Mouse (Mus musculus) erythroid progenitor cell, adult 5-6 weeks (primary cell): ENCODE measurements around the gene Hs3st1. TPM values are rescaled to one million over a fixed set of nuclear protein-coding genes. Genes with fewer than 3 reads are reported as not detected.

Experiments used
- ATAC-seq: replicated peaks from 2 replicates; pipeline ENCODE4 v1.8.0; 2016; ENCODE audit warnings: moderate number of reproducible peaks, mild to moderate bottlenecking, moderate TSS enrichment, inconsistent platforms; ENCODE audit not compliant: poor library complexity, low FRiP score, severe bottlenecking
- total RNA-seq, 2 experiments: library from RNA; stranded (forward) in 1 of 2; stranded (reverse) in 1 of 2; fragments of 150-400 nt in 1 of 2; fragments of 186-747, 209-891 nt in 1 of 2; gene quantifications; 2 replicates each; pipeline versions ENCODE4 v1.2.3 to v1.2.4; 2015 to 2017; ENCODE audit warnings: low replicate concordance in 2 of 2

The Hs3st1 gene
- total RNA-seq, 2 experiments from 2014 or later = 0.45 TPM; not detected in 1

DNA sequence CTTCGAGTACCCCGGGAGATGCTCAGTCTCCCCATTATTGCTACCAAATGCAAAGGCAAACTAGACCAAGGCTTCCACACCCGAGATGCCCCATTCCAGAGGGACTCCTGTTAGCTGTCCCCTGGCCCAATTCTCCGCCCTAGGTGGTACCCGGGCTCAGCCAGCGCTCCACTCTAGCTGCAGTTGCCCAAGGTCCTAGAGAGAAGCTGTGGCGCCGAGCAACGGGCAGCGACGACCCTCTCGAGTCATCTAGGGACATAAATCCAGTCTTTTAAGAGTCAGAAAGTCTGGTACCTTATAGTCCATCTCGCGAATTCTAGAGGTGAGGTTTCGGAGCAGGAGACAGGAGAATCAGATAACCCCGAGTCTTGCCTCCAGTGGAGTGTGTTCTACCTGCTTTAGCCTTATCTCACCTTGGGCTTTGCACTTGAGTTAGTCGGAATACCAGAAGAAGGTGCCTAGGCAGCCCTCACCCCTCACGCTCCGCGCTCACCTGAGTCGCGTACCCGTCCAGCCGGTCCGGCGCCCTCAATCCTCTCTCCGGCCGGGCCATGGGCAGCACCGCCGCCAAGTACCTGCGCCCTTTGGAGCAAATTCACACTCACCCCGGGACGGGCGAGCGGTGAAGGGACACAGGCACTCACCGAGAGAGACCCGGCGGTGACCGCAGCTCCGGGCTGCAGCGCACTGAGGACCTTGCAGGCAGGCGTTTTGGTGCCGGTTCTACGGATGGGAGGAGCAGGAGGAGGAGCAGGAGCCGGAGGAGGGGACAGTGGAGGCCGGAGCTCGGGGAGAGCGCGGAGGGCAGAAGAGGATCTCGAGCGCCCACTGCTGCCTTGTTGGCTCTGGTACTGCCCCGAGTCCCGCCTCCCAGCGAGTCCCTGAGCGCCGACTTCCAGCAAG, 111.1 kb downstream of the Hs3st1 start:
- no peak for ATAC-seq

DNA sequence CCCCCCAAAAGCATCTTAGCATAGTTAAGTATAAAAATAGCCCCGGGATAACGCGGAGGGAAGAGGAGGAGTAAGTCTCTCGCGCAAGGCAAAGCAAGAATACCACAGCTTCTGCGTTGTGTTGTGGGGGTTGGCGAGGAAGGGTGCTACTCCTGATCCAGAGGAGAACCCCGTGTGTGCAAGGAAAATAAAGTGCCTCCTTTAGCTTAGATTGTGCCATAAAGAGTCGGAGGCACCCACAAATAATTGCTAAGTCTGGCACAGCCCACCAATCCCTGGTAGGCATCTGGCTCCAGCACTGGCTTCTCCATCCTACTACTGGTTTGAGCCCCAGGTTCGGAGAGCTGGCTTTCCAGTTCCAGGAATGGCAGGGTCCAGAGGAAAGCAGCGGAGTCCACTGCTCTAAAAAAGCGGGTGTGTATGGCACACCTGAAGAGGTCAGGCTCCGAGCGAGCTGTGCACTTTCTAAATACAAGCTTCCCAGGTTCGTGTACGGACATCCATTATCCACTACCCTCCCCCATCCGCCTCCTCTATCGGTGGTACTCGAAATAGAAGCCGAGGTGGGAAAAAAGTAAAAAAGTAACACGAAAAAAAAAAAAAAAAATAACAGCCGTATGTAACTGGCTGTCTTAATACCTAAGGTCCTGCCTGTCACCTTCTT, 111.9 kb downstream of the Hs3st1 start:
- no peak for ATAC-seq

DNA sequence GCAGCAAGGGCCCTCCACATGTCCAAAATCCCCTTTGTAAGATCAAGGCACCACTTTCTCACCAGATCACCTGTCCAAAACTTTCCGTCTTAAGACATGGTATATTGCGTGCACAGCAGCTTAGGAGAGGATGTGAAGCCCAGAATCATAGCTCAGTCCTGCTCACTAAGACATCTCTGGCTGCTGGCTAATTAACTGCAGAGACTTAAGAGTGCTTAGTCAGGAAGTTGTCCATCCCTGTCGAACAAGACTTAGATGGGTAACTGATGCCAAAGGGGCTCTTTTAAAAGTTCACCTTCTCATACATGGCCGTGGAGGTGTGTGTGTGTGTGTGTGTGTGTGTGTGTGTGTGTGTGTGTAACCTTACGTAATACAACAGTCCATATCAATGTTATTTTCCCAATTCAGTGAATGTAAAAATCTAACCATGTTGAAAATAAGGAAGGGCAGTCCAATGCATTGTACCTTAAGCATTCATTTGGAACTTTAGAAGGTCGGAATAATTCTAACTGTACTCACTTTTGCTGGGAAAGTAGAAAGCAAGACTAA, 113.0 kb downstream of the Hs3st1 start:
- ATAC-seq = no peak

DNA sequence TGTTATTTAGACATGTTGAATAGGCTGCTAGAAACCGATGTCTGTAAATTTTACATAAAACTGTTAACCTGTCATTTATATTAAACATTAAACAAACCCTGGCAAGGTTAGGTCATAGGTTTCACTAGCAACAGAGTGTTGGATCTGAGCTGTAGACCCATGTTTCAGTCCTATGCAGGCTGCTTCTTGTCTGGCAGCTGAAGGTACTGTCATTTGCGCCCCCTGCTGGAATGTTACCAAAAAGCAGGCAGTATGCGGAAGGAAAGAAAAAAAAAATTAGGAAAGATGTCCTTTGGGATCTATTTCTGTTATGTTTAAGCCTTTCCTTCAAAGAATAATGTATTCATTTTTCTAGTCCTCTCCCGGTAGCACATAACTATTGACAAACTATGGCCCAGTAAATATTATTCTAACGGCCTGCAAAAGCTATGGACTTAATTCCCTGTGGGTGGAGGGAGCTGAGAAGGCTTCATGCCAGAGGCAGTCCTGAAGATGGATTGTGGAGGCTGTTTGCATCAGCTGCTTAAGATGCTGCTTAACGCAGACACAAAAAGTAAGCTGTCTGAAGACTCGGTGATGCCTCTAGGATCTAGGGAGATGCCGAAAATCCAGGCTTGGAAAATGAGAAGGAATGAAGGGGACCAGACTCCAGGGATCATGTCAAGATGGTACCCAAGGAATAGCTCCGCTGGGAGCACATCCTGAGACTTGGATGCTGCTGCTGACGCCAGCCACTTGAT, 115.7 kb downstream of the Hs3st1 start:
- ATAC-seq = no peak

DNA sequence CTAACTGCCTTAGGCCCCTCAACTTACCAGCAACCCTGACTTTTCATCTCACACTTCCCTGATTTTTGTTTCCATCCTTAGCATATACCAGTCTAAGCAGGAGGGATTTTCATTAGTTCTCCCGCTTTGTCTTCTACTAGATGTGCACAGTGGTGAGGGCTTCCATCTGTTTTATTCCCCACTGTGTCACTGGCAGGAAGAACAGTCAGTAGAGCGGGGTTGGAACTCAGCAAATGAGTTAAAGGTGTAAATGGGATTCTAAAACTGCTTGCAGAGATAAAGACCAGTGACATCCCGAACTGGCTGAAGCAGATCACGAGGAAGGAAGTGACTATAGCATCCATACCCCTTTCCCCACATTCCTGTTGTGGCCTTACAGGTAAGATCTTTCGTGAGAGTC, 116.3 kb downstream of the Hs3st1 start:
- ATAC-seq = no peak

DNA sequence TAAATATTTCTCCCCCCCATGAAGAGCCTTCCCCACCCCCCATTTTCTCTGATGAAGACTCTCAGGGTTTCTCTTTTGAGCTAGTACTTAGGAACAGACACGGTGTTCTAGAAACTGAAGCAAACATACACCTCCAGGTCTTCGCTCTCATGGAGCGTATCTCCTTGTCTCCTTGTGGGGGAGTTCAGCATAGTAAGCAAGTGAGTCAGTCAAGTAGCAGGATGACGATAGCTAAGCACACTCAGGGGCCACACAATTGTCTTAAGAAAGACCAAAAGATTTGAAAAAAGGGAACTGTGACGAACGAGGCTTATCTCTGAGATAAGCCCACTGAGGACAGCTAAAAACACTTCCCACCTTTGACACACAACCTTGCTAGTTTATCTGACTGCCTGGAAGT, 117.4 kb downstream of the Hs3st1 start:
- ATAC-seq = no peak

DNA sequence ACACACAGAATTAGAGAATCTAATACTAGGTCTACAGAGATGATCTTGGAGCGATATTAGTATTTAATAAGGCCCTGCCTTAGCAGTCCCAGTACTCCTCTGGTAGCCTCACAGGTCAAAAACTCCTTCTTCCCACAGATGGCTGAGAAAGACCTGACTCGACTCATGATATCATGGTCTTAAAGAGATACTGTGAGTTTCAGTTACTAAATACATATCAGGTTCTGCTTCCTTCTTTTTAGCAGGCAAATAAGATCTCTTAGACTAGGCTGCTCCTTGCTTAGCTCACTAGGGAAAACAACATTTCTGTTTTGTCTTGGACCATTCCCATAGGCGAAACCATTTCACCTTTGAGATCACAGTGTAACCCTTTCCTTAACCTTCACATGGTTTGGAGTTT, 119.2 kb downstream of the Hs3st1 start:
- no peak for ATAC-seq

DNA sequence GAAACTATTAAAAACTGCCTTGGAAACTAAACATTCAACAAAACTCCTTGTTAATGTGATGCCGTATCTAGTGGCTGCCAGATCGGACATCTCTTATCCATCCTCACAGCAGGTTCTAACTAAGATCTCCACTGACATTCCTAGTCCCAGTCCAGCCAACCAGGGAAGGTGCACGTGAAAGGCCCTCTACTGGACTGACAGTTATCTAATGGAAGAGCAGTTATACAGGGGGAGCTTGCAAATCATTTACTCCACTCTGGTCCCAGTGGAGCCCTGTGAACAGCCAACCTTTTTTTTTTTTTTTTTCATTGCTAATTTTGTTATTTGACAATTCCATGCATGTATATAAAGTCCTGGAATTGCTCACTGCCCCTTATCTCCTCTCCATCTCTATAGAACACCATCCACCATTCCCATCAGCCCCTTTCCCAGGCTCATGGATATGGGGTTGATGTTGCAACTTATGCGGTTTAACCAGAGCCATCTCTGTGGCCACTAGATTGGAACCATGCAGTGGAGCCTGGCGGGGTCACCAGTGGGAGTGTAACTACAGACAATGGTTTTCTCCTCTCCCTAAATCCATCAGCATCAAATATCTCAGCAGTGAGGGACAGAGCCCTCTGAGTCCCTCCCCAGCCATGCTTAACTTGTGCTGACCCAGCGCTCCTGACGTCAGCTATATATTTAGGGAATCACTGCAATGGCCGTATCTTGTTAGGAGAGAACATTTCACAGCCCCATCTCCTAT, 120.8 kb downstream of the Hs3st1 start:
- ATAC-seq = no peak

DNA sequence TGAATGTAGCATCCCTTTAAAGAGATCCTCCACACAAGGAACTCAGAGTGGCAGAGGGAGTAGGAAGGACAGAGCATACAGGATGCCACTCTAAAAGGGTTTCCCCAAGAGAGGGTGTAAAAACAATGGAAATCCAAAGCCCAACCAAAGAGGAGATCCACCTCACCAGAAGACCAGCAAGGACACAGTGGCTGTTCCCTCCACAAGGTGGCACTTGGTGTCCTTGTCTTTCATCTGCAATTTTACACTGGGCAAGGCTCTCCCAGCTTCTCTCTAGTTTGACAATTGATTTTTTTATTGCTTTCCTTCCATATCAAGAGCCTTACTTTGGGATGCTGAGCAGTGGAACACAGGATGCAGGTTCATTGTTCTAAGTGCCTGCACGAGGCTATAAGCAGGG, 122.1 kb downstream of the Hs3st1 start:
- ATAC-seq = no peak

DNA sequence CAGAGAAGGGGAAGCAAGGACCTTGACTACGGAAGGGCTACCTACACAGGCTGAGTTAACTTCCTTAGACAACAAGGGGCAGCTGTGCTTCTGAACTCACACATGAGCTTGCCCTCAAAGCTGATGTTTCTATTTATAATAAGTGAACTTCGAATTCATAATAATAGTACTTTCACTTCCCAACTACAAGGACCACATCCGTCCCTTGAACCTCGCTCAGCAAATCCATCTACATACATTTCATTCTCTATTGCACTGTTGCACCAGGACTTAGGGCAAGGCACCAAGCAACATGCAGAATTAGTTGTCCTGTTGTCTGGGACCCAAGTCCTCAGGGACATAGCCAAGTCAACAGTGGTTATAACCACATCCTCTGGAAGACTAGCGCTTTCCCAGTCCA, 124.4 kb downstream of the Hs3st1 start:
- no peak for ATAC-seq

DNA sequence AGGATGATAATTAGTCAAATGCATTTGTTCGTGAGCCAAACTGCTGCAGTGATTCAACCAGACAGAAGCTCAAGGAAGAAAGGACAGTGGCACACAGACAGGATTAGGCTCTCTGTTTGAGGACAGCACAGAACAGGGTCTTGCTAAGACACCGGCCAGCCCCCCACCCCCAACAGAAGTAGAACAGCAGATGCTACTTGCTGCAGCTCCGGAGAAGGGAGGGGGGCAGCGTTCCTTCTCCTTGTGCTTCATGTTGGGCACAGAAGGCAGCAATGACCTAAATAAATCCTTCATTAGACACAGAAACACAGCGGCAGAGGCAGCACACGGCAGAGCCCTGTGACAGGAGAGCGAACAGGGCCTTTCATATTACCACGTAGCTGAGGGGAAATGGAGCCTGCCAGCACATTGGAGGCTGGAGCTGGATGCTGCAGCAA, 130.2 kb downstream of the Hs3st1 start:
- no peak for ATAC-seq

DNA sequence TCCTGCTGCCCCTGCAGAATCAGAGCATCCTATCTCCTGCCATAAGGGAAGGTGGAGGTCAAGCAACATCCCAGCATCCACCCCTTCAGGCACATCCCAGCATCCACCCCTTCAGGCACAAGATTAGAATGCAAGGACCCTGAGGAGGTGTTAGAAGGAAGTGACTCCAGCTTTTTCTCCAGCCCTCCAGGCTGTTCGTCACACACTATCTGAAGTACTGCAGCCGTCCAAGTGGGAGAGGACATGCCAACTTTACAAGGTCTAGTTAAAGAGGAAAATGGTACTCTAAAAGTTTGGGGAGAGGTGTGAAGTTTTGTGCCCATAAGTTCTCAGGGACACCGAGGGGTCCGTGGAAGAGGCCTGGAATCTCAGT, 131.1 kb downstream of the Hs3st1 start:
- no peak for ATAC-seq

DNA sequence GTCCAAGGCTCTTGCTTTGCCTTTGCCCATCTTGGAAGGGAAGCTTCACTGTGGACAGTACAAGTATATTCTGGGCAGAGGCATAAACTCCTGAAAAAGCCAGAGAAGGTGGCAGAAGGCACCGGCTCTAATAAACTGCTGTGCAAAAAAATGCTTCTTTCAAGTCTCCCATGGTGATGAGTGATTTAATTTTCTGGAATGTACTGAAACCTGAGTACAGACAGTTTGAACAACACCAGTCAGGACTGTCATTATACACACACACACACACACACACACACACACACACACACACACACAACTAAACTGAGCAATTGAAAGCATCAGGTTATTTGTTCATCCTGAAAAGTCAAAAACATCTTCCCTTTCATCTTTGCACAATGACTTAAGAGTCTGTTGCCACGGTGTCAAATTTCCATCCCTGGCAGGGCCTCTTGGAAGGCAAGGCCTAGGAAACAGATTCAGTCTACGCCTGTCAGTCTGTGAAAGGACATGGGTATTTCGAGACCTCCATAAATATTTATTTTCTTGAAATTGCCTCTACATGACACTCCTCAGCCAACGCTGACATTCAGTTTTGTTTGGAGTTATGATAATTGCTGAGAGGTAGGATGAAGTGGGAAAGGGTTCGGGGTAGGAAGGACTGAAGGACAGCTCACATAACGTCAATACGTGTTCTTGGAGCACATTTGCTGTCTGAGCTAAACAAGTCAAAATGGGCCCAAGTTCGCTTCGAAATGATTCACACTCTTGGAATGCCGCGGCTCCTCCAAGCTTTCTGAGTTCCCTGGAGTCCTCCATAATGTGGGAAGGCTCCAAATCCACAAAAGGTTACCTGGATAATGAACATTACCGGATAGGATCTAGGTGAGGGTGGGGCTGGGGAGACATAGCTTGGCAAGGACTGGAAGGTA, 131.7 kb downstream of the Hs3st1 start:
- no peak for ATAC-seq

DNA sequence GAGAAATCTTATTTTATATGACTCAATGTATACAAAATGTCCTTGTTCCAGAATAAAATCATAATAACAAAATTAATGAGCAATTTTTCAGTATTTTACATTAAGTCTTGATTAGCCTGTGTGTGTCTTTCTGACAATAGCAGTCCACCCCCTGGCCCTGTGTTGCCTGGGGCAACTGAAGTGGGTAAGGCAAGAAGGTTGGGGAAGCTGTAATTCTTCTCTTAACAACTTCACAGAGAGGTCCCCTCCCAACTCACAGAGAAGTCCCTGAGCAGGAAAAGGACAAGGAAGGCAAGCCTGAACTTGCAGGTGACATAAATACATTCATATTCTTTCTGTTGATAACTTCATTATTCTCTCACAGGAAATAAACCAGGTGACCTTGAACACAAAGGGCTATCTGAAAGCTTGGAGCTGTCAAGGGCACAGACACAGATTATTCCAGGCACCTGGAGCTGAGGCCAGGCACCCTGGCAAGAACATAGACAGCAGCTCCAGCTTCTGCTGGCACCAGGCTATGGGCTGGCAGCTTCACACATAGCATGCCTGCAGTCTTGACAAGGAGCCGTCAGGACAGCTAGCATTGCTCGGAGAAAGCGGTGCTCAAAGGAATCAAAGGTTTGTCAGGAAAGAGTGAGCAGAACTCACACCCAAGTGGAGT, 134.9 kb downstream of the Hs3st1 start:
- ATAC-seq = no peak

DNA sequence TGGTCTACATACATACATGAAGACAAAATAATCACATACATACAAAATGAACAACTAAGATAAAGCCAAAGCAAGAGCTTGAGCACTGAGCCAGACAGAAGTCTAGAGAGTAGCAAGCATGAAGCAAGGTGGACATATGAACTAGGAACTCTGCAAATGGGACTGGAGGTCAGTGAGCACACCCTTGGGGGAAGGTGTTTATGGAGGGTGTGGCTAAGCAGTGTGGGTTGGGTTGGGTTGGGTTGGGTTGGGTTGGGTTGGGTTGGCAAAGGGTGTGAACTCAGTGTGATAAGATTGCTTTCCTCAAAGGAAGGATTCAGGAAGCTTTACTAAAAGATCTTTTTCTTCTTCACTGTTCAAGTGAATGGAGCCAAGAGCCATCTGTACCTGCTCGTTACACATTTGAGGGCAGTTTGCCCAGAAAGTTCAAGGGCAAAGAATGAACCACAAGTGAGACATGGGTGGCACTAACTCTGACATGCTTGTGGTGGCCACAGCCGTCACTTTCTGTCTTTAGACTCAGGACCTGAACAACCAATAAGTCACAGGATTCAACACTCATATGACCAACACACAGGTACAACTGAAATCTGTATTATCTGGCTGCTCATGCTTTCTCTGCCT, 137.8 kb downstream of the Hs3st1 start:
- ATAC-seq = no peak

DNA sequence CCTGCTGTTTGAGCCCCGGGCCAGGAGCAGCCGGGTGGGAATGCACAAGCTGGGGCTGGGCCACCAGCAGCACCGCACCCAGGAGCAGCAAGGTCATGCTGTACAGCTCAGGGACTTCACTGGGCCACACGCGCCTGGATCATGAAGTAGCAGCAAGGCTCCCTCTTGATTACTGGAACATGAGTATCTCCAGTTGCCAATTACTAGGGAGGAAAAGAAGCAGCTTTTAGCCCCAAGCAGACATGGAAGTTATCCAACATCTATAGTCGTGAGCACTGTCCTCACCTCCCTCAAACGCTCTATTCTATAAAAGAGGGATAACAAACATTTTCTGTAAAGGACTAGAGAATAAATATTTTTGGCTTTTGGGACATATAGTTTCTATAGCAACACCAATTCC, 140.1 kb downstream of the Hs3st1 start:
- ATAC-seq = no peak

DNA sequence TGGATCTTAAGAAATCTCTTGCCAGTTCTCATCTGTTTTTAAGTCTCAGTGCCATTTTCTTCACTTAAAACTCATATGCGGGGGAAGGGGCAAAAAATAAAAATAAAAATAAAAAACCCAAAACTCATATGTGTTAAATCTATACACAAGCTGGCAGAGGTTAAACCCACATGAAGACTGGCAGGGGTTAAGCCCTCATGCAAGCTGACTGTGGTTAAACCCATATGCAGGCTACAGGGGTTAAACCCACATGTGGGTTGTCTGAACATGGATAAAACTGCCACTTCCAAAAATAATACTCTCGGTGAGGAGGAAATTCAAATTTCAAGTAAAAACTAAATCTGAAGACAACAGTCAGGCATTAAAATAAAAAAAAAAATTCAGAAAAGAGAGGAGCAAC, 141.7 kb downstream of the Hs3st1 start:
- no peak for ATAC-seq

DNA sequence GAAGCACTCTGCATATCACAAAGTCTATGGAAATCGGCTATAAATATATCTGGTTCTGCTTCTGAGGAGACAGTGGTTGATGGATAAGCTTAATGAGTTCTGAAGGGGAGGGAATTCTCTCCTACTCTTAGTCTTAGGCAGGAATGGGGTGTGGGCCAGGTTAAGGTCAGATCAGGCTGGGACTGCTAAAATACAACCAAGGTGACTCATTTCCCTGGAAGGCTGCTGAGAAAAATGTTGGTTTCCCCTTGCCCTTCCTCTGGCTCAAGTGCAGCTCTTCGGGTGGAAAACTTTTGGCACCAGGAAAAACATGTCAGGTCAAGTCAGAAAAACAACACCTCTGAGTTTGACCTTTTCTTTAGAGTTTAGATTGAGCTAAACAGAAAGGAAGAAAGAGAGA, 143.0 kb downstream of the Hs3st1 start:
- ATAC-seq = no peak
